Mouse (Mus musculus) stomach, postnatal 0 days (tissue): ENCODE measurements at regions not wholly inside any gene's neighbourhood (a gene's known extent, or its start where the extent isn't known, plus 50 kb on each side); places are given as distances from the start of the nearest gene placed in this dataset.
"Not testable (repeated sequence)": the region's sequence is repeated elsewhere in the genome, so short reads cannot be mapped to it uniquely, and the experiment has no call there.

Source experiments
- CTCF ChIP-seq: IDR thresholded peaks from 2 replicates; pipeline ENCODE4 v1.5.1; 2016; ENCODE audit warnings: antibody characterized with exemption, low read depth, mild to moderate bottlenecking, moderate library complexity
- EP300 ChIP-seq: optimal IDR thresholded peaks from 2 replicates; pipeline ENCODE3; 2016; ENCODE audit warnings: antibody characterized with exemption

DNA sequence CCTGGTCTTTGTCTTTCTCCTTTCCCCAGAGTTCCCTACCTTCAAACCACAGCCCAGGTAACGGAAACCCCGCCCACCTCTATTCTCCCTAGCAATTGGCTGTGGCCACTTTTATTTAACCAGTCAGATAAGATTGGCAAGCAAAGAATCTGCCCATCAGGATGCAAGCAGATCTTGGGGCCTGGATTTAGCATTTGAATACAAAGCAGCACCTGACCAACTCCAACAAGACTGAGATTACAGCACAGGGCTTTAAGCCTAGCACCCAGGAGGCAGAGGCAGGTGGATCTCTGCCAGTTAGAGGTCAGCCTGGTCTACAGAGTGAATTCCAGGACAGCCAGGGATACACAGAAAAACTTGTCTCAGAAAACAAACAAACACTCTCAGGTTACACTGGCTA lies 61.5 kb upstream of the Slc2a12 start:
- not testable (repeated sequence) for TF ChIP-seq EP300, CTCF
